Mouse (Mus musculus) intestine, embryonic 14.5 days (tissue): ENCODE results near the gene Sec23a. TPM values are rescaled to one million over a fixed set of nuclear protein-coding genes. Genes with fewer than 3 reads are reported as not detected.
A peak's percentile ranks its signal among the peaks of the same experiment; 100 is the strongest.
"Not testable (repeated sequence)": the region's sequence is repeated elsewhere in the genome, so short reads cannot be mapped to it uniquely, and the experiment has no call there.

Source experiments
- ATAC-seq: fragments of 200-750 bp; cut with Nextera tagmentation; replicated peaks from 2 replicates; pipeline ENCODE4 v1.8.0; 2017; ENCODE audit warnings: low read depth, moderate number of reproducible peaks, moderate TSS enrichment, moderate library complexity; ENCODE audit not compliant: low FRiP score, low TSS enrichment
- DNase-seq: peaks from one replicate; pipeline ENCODE4 v3.0.0-alpha.2; 2018; ENCODE audit warnings: low spot score
- H3K27ac ChIP-seq: fragments of 300-500 bp; sonication (generic); 2 replicates; pipeline ENCODE4 v1.5.1; 2014; ENCODE audit warnings: low read depth, mild to moderate bottlenecking, control low read depth
- H3K27me3 ChIP-seq: fragments of 300-500 bp; sonication (generic); replicated peaks from 2 replicates; pipeline ENCODE4 v1.6.1; 2014; ENCODE audit warnings: low read length, control low read depth; ENCODE audit not compliant: control insufficient read depth, insufficient read depth
- H3K36me3 ChIP-seq: fragments of 300-500 bp; sonication (generic); 2 replicates; pipeline ENCODE4 v1.6.1; 2014; ENCODE audit warnings: low read length, control low read depth; ENCODE audit not compliant: control insufficient read depth, insufficient read depth
- H3K4me1 ChIP-seq: fragments of 300-500 bp; sonication (generic); replicated peaks from 2 replicates; pipeline ENCODE4 v1.6.1; 2014; ENCODE audit warnings: low read length, control low read depth, mixed read lengths; ENCODE audit not compliant: control insufficient read depth, insufficient read depth
- H3K4me2 ChIP-seq: fragments of 300-500 bp; sonication (generic); 2 replicates; pipeline ENCODE4 v1.6.1; 2014; ENCODE audit warnings: low read length
- H3K4me3 ChIP-seq: fragments of 300-500 bp; sonication (generic); 2 replicates; pipeline ENCODE4 v1.5.1; 2014; ENCODE audit warnings: low read depth, low read length, control low read depth, mixed read lengths
- H3K9ac ChIP-seq: fragments of 300-500 bp; sonication (generic); 2 replicates; pipeline ENCODE4 v1.6.1; 2014; ENCODE audit warnings: mild to moderate bottlenecking, low read length
- H3K9me3 ChIP-seq: fragments of 300-500 bp; sonication (generic); 2 replicates; pipeline ENCODE4 v1.6.1; 2016; ENCODE audit warnings: low read length, control low read depth; ENCODE audit not compliant: control insufficient read depth
- WGBS: fragments of 180-500 bp; shearing (Covaris S2); extraction: QIAGEN DNeasy Blood & Tissue Kit; methylation state at CpG from one replicate; pipeline ENCODE4 v1.1.7; 2014; 5-methylcytosine and 5-hydroxymethylcytosine counted together
- polyA plus RNA-seq: library from polyadenylated mRNA; unstranded; fragments of >200 nt; fragmentation: Nextera tagmentation; extraction: Ambion mirVana; gene quantifications from 2 replicates; pipeline ENCODE4 v1.2.1, GENCODE M21; 2014

Sec23a gene
- polyA plus RNA-seq, 1 experiment from 2014 or later, result 70.8 TPM

- Histone ChIP-seq H3K9me3 (no peaks in the 10 kb centered on the region), H3K27me3 (no peaks in the 10 kb centered on the region), H3K27ac (peak within 1 kb of the TSS; percentile 87), H3K4me1 (peaks cover 26% of the 10 kb centered on the region), H3K9ac (peak within 1 kb of the TSS; percentile 72), H3K36me3 (peaks cover 11% of the 10 kb centered on the region), H3K4me2 (peak within 1 kb of the TSS; percentile 94), H3K4me3 (peak within 1 kb of the TSS; percentile 73)
- ATAC-seq (peak; percentile 70), DNase-seq (peak; percentile 88)
- under 1% methylated on average over 28 of the region's 28 CpGs for WGBS
Measured at GRCm38 (mm10) chr12:59013234-59013633, 1.4 kb upstream of the Sec23a start, which contains the start of gene Gemin2. Gene Gemin2, plus strand, starts transcription at chr12:59013393.

- H3K9ac ChIP-seq, result peak overlapping the region; percentile 72
- WGBS, result 1% methylated on average over 7 of the region's 7 CpGs
- H3K27ac ChIP-seq, result peak overlapping the region; percentile 87
- ATAC-seq, result no peak
- H3K4me1 ChIP-seq, result peaks cover 27% of the 10 kb centered on the region
- H3K4me3 ChIP-seq, result peak overlapping the region; percentile 73
- no peaks in the 10 kb centered on the region for H3K9me3 ChIP-seq
- H3K36me3 ChIP-seq, result peaks cover 5% of the 10 kb centered on the region; the same call in 1 of the 2 replicates
- no peaks in the 10 kb centered on the region for H3K27me3 ChIP-seq
- peak overlapping the region; percentile 94 for H3K4me2 ChIP-seq
- peak; percentile 59 for DNase-seq
Measured at GRCm38 (mm10) chr12:59012710-59013091, 884 bp upstream of the Sec23a start.

GRCm38 (mm10) chr12:59011275-59011843, 458 bp downstream of the Sec23a start:
- Histone ChIP-seq H3K4me2 (peak overlapping the region; percentile 86), H3K36me3 (peaks cover 9% of the 10 kb centered on the region), H3K4me3 (peak overlapping the region; percentile 90), H3K4me1 (peaks cover 27% of the 10 kb centered on the region), H3K27me3 (no peaks in the 10 kb centered on the region), H3K9ac (peak overlapping the region; percentile 89), H3K9me3 (no peaks in the 10 kb centered on the region), H3K27ac (peak overlapping the region; percentile 87)
- ATAC-seq (no peak; the same call in 1 of the 2 replicates), DNase-seq (no peak)
- WGBS, result under 1% methylated on average over 25 of the region's 25 CpGs

GRCm38 (mm10) chr12:59010482-59010881, 1.3 kb downstream of the Sec23a start:
- DNase-seq (no peak), ATAC-seq (no peak)
- 69% methylated on average over 2 of the region's 2 CpGs for WGBS

GRCm38 (mm10) chr12:58985766-58986165, 26.1 kb downstream of the Sec23a start:
- 93% methylated on average over 3 of the region's 3 CpGs for WGBS
- Histone ChIP-seq H3K4me2 (no peak overlapping the region), H3K9me3 (no peaks in the 10 kb centered on the region), H3K4me3 (no peak overlapping the region), H3K27me3 (no peaks in the 10 kb centered on the region), H3K27ac (no peak overlapping the region), H3K9ac (no peak overlapping the region), H3K36me3 (peaks cover 89% of the 10 kb centered on the region), H3K4me1 (no peaks in the 10 kb centered on the region)
- no peak for DNase-seq
- no peak for ATAC-seq

More at GRCm38 (mm10) chr12:59010482-59010881, 1.3 kb downstream of the Sec23a start:
- H3K4me3 ChIP-seq, result peak overlapping the region; percentile 90
- peak overlapping the region; percentile 86 for H3K4me2 ChIP-seq
- H3K27ac ChIP-seq, result no peak overlapping the region
- H3K36me3 ChIP-seq, result peaks cover 18% of the 10 kb centered on the region
- H3K4me1 ChIP-seq, result peaks cover 27% of the 10 kb centered on the region
- no peaks in the 10 kb centered on the region for H3K9me3 ChIP-seq
- no peak overlapping the region; the same call in 1 of the 2 replicates for H3K9ac ChIP-seq
- H3K27me3 ChIP-seq, result no peaks in the 10 kb centered on the region

- DNase-seq, H3K27ac ChIP-seq, H3K4me3 ChIP-seq, H3K9ac ChIP-seq, ATAC-seq, H3K27me3 ChIP-seq, H3K4me2 ChIP-seq, H3K4me1 ChIP-seq, H3K9me3 ChIP-seq: not testable (repeated sequence)
- 69% methylated on average over 6 of the region's 6 CpGs for WGBS
- peaks cover 84% of the 10 kb centered on the region for H3K36me3 ChIP-seq
Measured at GRCm38 (mm10) chr12:58981178-58981661, 30.6 kb downstream of the Sec23a start.

GRCm38 (mm10) chr12:58976966-58977365, 34.9 kb downstream of the Sec23a start:
- H3K36me3 ChIP-seq, result peaks cover 84% of the 10 kb centered on the region
- H3K4me1 ChIP-seq, result no peaks in the 10 kb centered on the region
- H3K9me3 ChIP-seq, result no peaks in the 10 kb centered on the region
- H3K27ac ChIP-seq, result no peak overlapping the region
- ATAC-seq (no peak), DNase-seq (no peak)
- H3K4me2 ChIP-seq, result no peak overlapping the region
- no peak overlapping the region for H3K9ac ChIP-seq
- no peaks in the 10 kb centered on the region for H3K27me3 ChIP-seq
- WGBS, result 82% methylated on average over 2 of the region's 2 CpGs
- H3K4me3 ChIP-seq, result no peak overlapping the region

- H3K9ac ChIP-seq, result no peak overlapping the region
- WGBS, result 80% methylated on average over 4 of the region's 4 CpGs
- no peaks in the 10 kb centered on the region for H3K27me3 ChIP-seq
- H3K4me1 ChIP-seq, result no peaks in the 10 kb centered on the region
- no peak for DNase-seq
- H3K9me3 ChIP-seq, result no peaks in the 10 kb centered on the region
- no peak overlapping the region for H3K4me3 ChIP-seq
- H3K4me2 ChIP-seq, result no peak overlapping the region
- H3K27ac ChIP-seq, result no peak overlapping the region
- H3K36me3 ChIP-seq, result peaks cover 76% of the 10 kb centered on the region
- ATAC-seq, result no peak
Measured at GRCm38 (mm10) chr12:58964583-58964982, 47.2 kb downstream of the Sec23a start.

- H3K27me3 ChIP-seq, result no peaks in the 10 kb centered on the region
- H3K27ac ChIP-seq, result no peak overlapping the region
- WGBS, result 91% methylated on average over 1 of the region's 1 CpGs
- DNase-seq (no peak), ATAC-seq (no peak)
- no peak overlapping the region for H3K4me2 ChIP-seq
- no peak overlapping the region for H3K9ac ChIP-seq
- H3K4me1 ChIP-seq, result no peaks in the 10 kb centered on the region
- H3K9me3 ChIP-seq, result no peaks in the 10 kb centered on the region
- H3K4me3 ChIP-seq, result no peak overlapping the region
- peaks cover 46% of the 10 kb centered on the region for H3K36me3 ChIP-seq
Measured at GRCm38 (mm10) chr12:58960844-58961243, 51.0 kb downstream of the Sec23a start.
